Mouse (Mus musculus) liver, embryonic 14.5 days (tissue): ENCODE data around the gene Prm3.

Experiments
- CTCF ChIP-seq: IDR thresholded peaks from 2 replicates; pipeline ENCODE4 v1.5.1; 2016; ENCODE audit warnings: antibody characterized with exemption, low read depth, control low read depth
- EP300 ChIP-seq: IDR thresholded peaks from 2 replicates; pipeline ENCODE4 v1.6.1; 2016; ENCODE audit warnings: antibody characterized with exemption, low read depth

- TF ChIP-seq CTCF (no peak), EP300 (no peak)
Measured at GRCm38 (mm10) chr16:10777579-10778160, 13.0 kb downstream of the Prm3 start.
